Mouse (Mus musculus) left cerebral cortex, postnatal 25 days (tissue): ENCODE measurements around the gene Med12l. TPM values are rescaled to one million over a fixed set of nuclear protein-coding genes. Genes with fewer than 3 reads are reported as not detected.
A peak's percentile ranks its signal among the peaks of the same experiment; 100 is the strongest.
"Not testable (repeated sequence)": the region's sequence is repeated elsewhere in the genome, so short reads cannot be mapped to it uniquely, and the experiment has no call there.

Experiments used
- DNase-seq, 2 experiments: peaks; one replicate each; pipeline ENCODE4 v3.0.0; 2022; ENCODE audit warnings: low spot score in 2 of 2, mixed read lengths in 1 of 2
- intact Hi-C: fragments of 180-260 bp; cut with DNase I; formaldehyde crosslinking; loops from one replicate; pipeline ENCODE4 v1.15.1; 2025
- total RNA-seq, 2 experiments: library from RNA; stranded (reverse); gene quantifications; 2 replicates each; pipeline ENCODE4 v1.2.3; 2021

The Med12l gene
- total RNA-seq, 2 experiments from 2014 or later, result 37.4 to 44.7 TPM

DNA sequence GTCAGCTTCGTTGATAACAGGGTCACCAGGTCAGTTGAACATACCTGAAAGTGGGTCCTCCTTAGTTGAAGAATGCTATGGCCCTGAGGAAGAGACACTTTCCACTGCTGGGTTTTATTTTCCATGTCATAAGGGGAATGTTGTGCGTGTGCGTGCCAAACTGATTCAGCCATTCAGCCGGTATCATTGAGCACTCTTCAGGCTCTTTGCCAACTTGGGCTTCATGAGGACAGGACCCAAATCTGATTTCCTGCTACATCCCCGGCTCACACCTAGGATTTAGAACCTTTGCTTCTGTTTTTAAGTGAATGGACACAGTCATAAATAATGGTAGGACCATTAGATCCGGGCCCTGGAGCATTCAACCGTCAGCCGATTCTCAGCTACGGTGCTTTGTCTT is 10.9 kb downstream of the Med12l start:
- intact Hi-C loops, result no loop called here

DNA sequence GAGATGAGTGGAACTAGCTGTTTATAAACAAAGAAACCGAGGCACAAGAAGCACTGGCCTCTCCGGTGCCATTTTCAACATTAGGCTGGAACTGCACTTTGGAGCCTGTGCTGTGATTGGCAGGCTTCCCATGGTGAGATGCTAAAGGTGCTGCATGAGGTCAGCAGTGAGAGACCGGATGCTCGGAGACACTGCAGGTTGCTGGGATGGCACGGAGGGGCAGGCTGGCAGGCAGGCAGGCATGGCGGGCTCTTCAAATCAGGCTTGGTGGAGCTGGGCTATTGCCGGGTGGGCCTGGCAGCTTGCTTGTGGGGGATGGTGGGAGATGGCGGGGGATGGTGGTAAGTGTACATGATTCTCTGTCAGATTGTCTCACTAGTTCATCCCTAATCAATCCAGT is 15.6 kb downstream of the Med12l start:
- intact Hi-C loops, result no loop called here
- DNase-seq, result no peak

More for the DNA sequence above, 10.9 kb downstream of the Med12l start:
- no peak for DNase-seq

DNA sequence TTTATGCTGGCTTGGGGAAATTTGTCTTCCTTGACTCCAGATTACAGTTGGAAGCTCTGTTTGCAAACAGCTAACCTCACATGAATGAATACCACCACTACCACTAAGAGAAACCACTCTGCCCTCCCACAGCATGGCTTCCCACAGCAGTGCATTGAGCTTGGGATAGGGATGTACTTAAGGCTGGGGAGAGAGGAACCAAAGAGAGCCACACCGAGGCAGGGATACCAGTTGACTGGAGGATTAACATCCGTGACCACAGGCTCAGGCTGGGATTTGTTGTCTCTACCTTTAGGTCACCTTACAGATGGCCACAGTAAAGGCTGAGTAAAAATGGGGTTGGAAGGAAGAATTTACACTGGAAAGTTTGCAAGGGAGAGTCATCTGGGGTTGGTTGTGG is 16.6 kb downstream of the Med12l start:
- DNase-seq, result no peak
- intact Hi-C loops, result no loop called here

DNA sequence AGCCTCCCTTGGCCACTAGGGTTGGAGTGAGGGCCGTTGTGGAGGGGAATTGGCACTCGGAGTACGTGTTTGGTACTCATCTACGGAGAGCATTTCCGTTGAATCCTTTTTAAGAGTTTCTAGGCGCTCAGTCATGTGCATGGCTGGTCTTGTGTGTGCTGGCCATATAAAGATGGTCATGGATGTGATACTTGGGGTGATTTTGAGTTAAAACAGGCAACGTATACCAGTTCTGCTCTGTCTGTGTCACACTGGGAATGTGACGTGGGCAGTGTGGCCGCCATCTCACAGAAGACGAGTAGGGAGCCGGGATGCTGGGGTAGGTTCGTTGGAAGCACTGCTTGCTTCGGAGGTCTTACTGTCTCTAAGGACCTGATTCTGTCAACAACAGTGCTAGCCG is 17.3 kb downstream of the Med12l start:
- intact Hi-C loops, result no loop called here
- DNase-seq, result no peak

DNA sequence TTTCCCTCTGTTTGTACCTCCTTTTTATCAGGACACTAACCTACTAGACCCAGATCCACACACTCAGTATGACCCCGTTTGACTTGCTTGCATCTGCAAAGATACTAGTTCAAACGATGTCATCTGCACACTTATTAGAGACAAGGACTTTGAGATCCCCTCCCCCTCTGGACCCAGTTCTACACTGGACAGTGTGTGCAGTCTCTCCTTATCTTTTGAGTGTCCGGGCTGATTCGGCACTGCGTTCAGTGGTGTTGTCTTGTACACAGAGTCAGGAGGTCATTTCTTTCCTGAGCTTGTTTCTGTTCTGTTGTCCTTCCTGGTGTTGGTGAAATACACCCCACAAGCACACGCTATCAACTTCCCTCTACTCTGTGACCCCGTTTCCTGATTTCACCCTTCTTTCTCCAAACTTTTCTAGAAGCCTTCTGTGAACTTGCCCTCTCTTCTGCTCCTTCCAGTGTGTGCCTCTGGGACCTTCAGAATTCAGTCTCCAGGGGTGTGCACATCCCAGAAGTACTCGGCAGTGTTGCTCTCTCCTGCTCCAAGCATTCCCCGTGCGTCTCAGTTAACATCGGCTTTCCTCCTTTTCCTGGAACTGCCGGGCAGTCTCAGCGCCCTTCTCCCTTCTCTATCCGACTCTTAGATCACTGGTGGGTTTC is 19.0 kb downstream of the Med12l start:
- intact Hi-C loops, result no loop called here
- no peak for DNase-seq

DNA sequence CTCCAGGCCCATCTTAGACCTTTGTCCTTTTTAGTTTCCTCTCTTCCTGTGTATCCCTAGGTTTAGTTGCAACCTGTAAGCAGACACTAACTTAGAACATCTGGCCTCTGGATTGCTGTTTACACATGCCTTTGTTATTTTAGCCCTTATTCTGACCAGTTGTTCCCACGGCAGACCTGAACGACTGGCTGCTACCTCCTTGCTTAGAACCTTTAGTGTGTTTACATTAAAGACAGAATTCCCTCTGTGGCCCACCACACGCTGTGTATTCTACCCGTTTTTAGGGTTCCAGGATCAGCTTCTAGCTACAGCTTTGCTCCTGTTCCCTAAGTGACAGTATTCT is 19.5 kb downstream of the Med12l start:
- intact Hi-C loops, result no loop called here
- no peak for DNase-seq

DNA sequence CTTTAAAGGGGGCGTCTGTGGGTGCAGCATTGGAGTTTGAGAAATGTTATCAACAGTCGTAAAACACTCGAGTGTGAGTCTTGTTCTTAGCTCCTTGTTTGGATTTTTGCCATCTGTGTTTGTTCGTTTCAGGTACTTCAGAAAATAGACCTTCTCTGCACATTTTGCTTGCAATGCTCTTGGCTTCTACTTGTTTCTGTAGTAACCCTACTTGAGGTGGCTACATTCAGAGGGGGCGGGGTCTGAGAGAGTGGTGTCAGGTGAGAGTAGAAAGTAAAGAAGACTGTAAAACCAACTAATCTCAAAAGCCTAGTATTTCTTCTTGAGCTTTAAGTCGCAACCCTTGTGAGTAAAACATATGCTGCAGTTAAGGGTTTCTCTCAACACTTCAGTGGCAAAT is 23.1 kb downstream of the Med12l start:
- intact Hi-C loops, result no loop called here
- no peak for DNase-seq

DNA sequence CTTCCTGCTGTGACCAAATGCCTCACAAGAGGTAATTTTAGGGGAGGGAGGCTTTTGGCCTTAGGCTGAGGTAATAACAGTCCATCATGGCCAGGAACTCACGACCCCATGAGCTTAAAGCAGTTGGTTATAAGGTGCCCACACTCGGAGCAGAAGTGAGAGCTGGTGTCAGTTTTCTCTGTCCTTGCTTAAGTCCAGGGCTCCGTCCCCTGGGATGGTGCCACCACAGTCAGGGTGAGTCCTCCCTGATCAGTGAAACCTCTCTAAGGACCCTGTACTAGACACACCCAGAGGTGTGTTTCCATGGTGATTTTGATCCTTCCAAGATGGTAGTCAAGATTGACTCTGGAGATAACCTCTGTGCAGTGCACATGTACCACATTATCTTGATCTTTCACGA is 25.4 kb downstream of the Med12l start:
- DNase-seq, result no peak
- intact Hi-C loops, result no loop called here

DNA sequence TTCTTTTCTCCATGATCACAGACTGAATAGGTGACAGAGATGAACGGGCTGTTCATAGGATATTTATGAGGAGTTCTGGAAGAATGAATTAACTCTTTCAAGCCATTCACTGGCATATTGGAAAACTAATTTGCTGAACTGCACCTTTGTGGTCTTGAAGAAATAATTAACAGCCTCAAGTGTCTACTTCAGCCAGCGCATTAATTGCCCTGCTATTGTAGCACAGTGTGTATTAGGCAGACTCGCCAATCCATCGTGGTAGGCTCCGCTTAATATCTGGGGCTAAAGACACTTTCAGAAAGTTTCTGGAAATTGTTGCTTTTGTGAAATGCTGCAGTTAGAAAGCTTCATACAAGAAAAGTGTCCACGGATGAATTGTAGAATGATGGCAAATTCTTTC is 35.9 kb downstream of the Med12l start:
- DNase-seq, result no peak
- intact Hi-C loops, result no loop called here

DNA sequence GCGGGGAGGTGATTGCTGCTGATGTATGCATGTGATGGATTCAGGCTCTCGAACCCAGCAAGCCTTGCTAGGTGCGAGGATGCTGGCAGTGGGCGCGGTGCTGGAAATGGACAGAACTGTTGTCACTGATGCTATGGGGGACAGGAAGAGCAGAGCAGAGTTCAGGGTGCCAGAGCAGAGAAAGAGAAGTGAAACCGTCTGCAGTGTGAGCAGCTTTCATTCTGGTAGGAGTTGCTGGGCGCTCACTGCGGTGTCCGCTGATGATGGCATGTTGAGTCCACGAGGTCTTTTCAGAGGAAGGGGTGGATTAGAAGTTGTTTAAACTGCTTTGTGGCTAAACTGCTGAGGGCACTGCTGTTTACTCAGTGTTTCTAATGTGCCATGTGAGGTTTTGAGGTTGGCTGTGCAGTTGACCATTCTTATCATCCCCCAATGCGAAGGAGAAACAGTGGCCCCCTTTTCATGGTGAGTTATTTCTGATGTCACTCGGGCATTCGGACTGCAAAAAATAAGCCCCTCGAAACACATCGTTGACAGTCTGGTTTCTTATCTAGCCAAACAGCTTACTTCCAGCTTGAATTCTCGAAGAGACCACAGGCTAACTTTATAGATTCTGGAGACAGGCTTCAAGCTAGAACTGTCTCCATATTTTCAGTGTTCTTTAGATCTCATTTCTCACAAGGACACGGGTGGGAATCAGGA is 49.4 kb downstream of the Med12l start:
- intact Hi-C loops, result loop anchor here (5.0 to 10.0 kb wide), 2 partner anchors 210 to 398 kb away; no protein-coding TSS in a partner anchor
- DNase-seq, result no peak

DNA sequence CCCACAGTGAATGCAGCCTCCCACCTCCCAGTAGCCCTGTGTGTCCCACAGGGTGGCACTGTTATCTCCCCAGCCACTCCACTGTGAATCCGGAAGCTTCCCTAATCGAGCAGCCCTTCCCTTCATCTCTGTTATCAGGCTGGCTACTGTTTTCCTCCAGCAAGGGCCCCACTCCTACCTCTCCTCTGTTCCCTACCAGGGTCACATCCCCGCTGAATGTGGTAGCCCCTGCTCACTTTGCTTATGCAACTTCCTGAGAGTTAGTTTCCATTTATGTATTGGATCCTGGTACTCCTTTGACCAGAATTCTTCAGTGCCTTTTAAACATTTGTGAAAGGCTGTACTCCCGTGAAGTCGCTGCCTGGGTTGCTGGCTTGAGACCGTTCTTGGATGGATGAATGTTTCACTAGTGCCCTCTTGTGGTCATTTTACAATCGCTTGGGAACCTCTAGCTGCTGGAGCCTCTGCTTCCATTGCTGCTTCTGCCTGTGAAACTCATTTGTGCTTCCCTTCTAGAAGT is 53.5 kb downstream of the Med12l start:
- intact Hi-C loops, result loop anchor here (1.0 to 10.0 kb wide), 3 partner anchors 76 to 402 kb away; no protein-coding TSS in a partner anchor
- DNase-seq, result peak; percentile 83 to 93

DNA sequence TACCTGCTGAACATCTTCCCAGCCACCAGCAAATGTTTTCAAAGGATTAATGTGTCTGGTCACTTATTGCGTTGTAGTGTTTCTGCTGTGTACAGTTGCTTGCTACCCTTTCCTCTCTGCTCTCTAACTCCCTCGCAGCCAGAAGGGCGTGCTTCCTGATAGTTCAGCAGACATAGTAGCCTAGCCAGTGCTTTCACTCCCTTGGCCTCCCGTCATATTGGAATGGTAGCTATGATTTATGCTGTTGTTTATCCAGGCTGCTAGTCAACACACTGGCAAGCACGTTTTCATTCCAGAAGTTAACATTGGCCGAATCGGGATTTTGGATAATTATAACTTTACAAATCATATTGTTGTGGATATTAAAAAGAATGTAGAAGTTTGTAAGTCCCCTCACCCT is 54.5 kb downstream of the Med12l start:
- DNase-seq, result no peak
- intact Hi-C loops, result loop anchor here (5.0 kb wide), 1 partner anchor 273 kb away; no protein-coding TSS in a partner anchor

DNA sequence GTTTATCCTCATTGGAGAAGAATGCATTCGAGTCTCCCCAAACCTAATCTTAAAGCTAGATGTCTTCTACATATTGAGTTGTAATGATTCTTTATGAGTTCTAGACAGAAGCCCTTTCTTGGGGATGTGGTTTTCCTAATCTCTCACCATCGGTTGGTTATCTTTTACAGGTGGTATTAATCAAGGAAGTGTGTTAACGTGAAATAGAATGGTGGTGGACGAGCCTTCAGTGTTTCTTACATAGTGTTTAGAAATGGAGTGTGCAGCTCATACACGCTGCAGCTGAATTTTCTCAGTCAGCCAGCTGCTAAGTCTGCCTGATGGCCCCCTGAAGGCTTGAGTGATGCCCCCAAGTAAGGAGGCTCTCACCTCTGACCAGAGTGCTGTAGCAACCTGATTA is 56.5 kb downstream of the Med12l start:
- intact Hi-C loops, result loop anchor here (5.0 kb wide), 1 partner anchor 275 kb away; no protein-coding TSS in a partner anchor
- DNase-seq, result no peak

DNA sequence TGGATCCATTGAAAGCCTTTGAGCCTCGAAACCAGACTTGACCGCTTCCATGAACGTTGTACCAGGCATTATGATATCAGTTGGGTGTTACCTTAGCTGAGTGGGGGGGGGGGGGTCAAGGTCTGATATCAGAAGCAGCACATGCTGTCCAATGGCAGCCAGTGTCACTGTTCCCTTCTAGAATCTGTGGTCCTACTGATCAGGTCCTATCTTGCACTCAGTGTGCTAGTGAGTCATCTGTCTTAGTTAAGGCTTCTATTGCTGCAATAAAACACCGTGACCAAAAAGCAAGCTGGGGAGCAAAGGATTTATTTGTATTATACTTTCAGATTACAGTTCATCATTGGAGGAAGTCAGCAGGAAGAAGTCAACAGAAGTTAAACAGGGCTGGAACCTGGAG is 57.8 kb downstream of the Med12l start:
- intact Hi-C loops, result loop anchor here (5.0 kb wide), 1 partner anchor 276 kb away; no protein-coding TSS in a partner anchor
- no peak for DNase-seq

DNA sequence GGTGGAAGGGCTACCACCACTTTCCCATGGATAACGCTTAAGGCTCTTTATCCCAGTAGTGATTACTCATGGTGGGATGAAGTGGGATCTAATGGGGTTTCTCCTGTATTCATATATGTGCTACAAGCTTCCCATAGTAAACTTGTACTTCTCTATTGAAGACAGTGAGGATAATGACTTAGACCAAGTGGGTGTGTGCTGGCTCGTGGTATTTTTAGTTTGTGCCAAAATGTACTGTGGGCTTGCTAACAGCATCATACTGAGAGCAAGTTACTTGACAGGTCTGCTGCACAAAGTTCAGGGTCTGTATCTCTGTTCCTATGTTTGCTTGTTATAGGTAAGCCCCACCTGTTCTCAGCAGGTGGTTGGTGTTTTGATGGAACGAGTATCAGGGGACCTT is 60.3 kb downstream of the Med12l start:
- intact Hi-C loops, result no loop called here
- peak in 1 of 2 experiments; percentile 60 for DNase-seq

DNA sequence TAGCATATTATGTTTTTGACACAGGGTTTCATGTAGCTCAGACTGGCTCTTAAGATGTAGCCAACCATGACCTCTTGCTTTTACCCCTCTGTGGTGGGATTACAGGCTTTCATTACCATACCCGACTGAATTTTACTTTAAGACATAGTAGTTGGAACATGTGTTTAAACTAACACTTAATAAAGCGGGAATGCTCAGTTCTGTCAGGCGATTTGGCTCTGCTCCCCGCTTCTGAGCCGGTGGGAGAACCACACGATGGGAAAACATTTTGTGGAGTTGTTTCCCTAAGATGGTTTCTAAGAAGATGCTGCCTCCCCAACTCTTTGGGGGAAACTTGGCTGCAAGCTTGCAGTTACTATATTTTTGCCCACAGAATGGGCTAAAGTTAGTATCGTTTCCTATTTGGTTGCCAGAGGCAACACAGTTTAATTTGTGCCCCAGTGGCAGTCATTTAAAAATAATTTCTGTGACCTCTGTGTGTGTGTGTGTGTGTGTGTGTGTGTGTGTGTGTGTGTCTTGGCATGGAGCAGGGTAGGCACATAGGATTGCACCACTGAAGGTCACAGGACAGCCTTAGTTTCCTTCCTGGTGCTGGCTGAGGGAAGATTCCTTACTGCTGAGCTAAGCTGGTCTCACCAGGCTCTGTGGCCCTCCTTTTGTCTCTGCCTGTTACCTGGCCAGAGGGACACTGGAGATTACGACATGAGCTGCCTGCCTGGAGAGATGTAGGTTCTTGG is 61.1 kb downstream of the Med12l start:
- peak in 1 of 2 experiments; percentile 51 for DNase-seq

DNA sequence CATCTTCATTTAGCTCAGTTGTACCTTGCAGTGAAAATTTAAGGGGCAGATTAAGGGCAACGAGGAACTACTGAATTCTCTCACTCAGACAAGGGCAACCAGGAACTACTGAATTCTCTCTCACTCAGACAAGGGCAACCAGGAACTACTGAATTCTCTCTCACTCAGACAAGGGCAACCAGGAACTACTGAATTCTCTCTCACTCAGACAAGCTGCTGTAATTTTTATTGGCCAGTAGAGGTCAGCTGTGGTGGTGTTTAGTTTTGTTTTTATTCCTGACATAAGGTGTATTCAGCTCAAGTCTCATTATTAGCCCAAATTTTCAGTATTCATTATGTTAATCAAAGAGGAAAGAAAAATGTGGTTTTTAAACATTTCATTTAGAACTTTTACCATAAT is 63.4 kb downstream of the Med12l start:
- DNase-seq, intact Hi-C loops: not testable (repeated sequence)

More for the DNA sequence above, 61.1 kb downstream of the Med12l start:
- intact Hi-C loops, result no loop called here

DNA sequence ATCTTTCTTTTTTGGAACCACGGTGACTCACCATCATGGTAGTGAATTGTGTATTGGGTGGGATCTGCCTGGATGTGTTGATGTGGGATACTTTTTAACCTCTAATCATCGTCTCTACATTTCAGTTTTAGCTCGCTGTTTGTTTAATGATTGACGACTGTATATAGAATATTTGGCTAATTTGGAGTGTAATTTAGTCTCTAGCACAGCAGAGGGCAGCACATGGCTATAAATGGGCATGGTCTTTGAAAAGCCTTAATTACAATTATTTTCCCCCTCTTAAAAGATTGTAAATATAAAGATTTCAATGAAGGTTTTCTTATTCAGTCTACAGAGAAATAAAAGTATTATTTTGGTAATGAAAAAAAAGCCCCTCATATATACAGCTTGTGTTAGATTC is 71.7 kb downstream of the Med12l start:
- DNase-seq, result peak in 1 of 2 experiments; percentile 33
- intact Hi-C loops, result loop anchor here (5.0 kb wide), 1 partner anchor 1035 kb away; no protein-coding TSS in a partner anchor

DNA sequence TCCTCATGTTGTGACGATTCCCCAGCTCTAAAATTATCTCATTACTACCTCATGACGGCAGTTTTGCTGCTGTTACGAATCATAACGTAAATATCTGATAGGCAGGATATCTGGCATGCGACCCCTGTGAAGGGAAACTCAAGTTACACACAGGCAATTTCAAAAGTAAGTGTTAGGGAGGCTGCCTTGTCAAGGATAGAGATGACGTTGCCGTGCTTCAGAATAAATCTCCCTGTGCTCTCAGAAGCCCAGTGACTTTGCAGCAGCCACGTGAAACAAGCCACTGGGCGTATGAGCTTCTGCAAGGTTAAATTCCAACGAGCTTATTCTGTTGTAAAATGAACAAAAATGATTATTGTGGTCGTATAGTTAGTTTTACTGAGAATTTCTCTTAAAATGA is 73.0 kb downstream of the Med12l start:
- no peak for DNase-seq
- intact Hi-C loops, result loop anchor here (5.0 kb wide), 1 partner anchor 1034 kb away; no protein-coding TSS in a partner anchor

DNA sequence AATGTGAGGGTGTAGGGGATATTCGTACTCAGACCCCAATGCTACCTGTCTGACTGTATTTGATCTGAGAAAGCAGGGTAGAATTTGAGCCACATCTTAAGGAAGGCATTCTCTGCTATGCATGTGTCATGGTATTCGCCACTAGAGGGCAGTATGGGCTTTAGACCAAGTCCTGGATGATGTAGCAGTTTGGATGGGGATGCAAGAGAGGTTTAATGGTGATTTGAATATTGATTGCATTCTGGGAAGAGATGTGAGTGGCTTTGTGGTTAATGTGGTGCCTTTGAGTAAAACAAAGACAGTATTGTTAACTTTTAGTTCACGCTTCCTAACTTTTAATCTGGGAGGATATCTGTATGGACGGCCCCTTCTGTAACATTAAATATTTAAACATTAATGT is 73.7 kb downstream of the Med12l start:
- intact Hi-C loops, result loop anchor here (5.0 kb wide), 1 partner anchor 1033 kb away; no protein-coding TSS in a partner anchor
- peak; percentile 31 to 53 for DNase-seq
